Mouse (Mus musculus): ENCODE measurements at regions not wholly inside any gene's neighbourhood (a gene's known extent, or its start where the extent isn't known, plus 50 kb on each side); places are given as distances from the start of the nearest gene placed in this dataset.

DNA sequence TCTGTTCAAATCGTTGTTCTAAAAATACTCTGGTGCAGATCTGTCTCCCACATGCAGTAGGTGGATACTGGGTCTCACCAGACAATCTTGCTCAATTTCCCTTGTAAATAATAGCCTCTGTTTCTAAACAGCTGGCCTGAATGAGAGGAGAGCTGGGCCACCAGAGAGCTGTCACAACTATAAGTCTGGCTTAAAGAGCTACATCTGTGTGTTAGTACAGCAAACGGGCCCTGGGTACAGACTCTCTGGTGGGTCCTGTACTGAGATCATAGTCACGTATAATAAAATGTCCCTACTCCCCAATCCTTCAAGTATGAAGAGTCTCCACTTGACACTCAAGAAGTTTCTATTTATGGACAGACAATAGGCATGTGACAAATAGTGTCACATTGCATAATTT, 375.7 kb upstream of the Noct start:
- TF ChIP-seq CTCF (IDR thresholded peaks at IDR 0.05; ENCODE audit: low read depth, low read length) (no peak), POLR2A (IDR thresholded peaks at IDR 0.05; ENCODE audit: insufficient read depth, low read length) (no peak), EP300 (IDR thresholded peaks at IDR 0.05; ENCODE audit: insufficient read depth, low read depth, low read length) (no peak)
